1 mouse cellular context compared by ENCODE assay signal in genomic region chr2:180703175-180703574, GRCm38 (mm10).
TF ChIP-seq lines count a peak whose summit lies in the region.

No protein-coding gene starts in this region.

TF ChIP-seq in MEL, 35 proteins besides CTCF, POLR2A, EP300 and RAD21 (continued from another document):
- TF ChIP-seq BHLHE40 (IDR thresholded peaks at IDR 0.05; ENCODE audit: borderline replicate concordance, low read depth, low read length) (no peak), ZMIZ1 (IDR thresholded peaks at IDR 0.05; ENCODE audit: low read depth, low read length) (no peak), RCOR1 (IDR thresholded peaks at IDR 0.05; ENCODE audit: low read depth, low read length) (no peak), MXI1 (IDR thresholded peaks at IDR 0.05; ENCODE audit: low read depth, low read length) (no peak; the same call in 1 of the 2 replicates), ZKSCAN1 (IDR thresholded peaks at IDR 0.05; ENCODE audit: low read depth, low read length) (no peak), SIN3A (IDR thresholded peaks at IDR 0.05; ENCODE audit: low read length) (0 out of 2 replicates have a peak, but pooled peaks have one; percentile 16), NRF1 (IDR thresholded peaks at IDR 0.05; ENCODE audit: insufficient read depth, low read depth, low read length, poor library complexity, severe bottlenecking) (no peak), CHD2 (IDR thresholded peaks at IDR 0.05; ENCODE audit: low read length) (no peak), USF2 (IDR thresholded peaks at IDR 0.05; ENCODE audit: borderline replicate concordance in 1 of 2, insufficient read depth in 1 of 2, low read depth in 1 of 2, low read length in 2 of 2) (no peak), GATA1 (IDR thresholded peaks at IDR 0.05; ENCODE audit: low read depth, low read length) (peak; percentile 58), E2F4 (IDR thresholded peaks at IDR 0.05; ENCODE audit: borderline replicate concordance, low read depth, low read length) (no peak), TBP (IDR thresholded peaks at IDR 0.05; ENCODE audit: low read depth, low read length) (no peak), USF1 (IDR thresholded peaks at IDR 0.05; ENCODE audit: low read depth, low read length) (no peak), GABPA (IDR thresholded peaks at IDR 0.05; ENCODE audit: low read depth, low read length) (no peak), MAZ (IDR thresholded peaks at IDR 0.05; ENCODE audit: low read depth, low read length) (no peak), POLR2AphosphoS2 (IDR thresholded peaks at IDR 0.05; ENCODE audit: low read length) (no peak), HCFC1 (IDR thresholded peaks at IDR 0.05; ENCODE audit: low read depth, low read length) (no peak), ZC3H11A (IDR thresholded peaks at IDR 0.05; ENCODE audit: low read depth, low read length) (no peak), MYC (IDR thresholded peaks at IDR 0.05; ENCODE audit: low read depth, low read length) (no peak)
